Mouse (Mus musculus) myocyte (in vitro differentiated cells): Measurements from ENCODE around the gene Ccdc40.

Experiments used
- CEBPB ChIP-seq: IDR thresholded peaks from 2 replicates; pipeline ENCODE4 v1.6.1; 2011; ENCODE audit warnings: mild to moderate bottlenecking, moderate library complexity; ENCODE audit not compliant: poor library complexity, insufficient read depth, severe bottlenecking
- E2F4 ChIP-seq: IDR thresholded peaks from one replicate; pipeline ENCODE4 v1.6.1; 2011; ENCODE audit warnings: mild to moderate bottlenecking, control low read depth, moderate library complexity; ENCODE audit not compliant: insufficient read depth
- MAX ChIP-seq: IDR thresholded peaks from one replicate; pipeline ENCODE4 v1.6.1; 2011; ENCODE audit warnings: low read depth, mild to moderate bottlenecking, control low read depth
- MYOD1 ChIP-seq, 3 experiments: IDR thresholded peaks; one replicate each; pipeline ENCODE4 v1.6.1; 2011; ENCODE audit warnings: control low read depth in 2 of 3, low read depth in 2 of 3, mild to moderate bottlenecking in 2 of 3, moderate library complexity in 1 of 3; ENCODE audit not compliant: insufficient read length in 2 of 3, control insufficient read depth in 1 of 3
- MYOG ChIP-seq, 3 experiments: IDR thresholded peaks; one replicate each; pipeline ENCODE4 v1.6.1; 2011; ENCODE audit warnings: control low read depth in 2 of 3, low read depth in 2 of 3, mild to moderate bottlenecking in 2 of 3; ENCODE audit not compliant: insufficient read length in 2 of 3, control insufficient read depth in 1 of 3, insufficient read depth in 1 of 3
- POLR2A ChIP-seq: IDR thresholded peaks from one replicate; pipeline ENCODE4 v1.6.1; 2011; ENCODE audit warnings: low read depth, mild to moderate bottlenecking, control low read depth, moderate library complexity; ENCODE audit not compliant: insufficient read length
- POLR2AphosphoS2 ChIP-seq: IDR thresholded peaks from one replicate; pipeline ENCODE4 v1.6.1; 2011; ENCODE audit warnings: low read depth, control low read depth; ENCODE audit not compliant: insufficient read length
- SRF ChIP-seq: IDR thresholded peaks from one replicate; pipeline ENCODE4 v1.6.1; 2011; ENCODE audit warnings: low read depth; ENCODE audit not compliant: control insufficient read depth, insufficient read length
- TCF12 ChIP-seq: IDR thresholded peaks from one replicate; pipeline ENCODE4 v1.6.1; 2011; ENCODE audit warnings: mild to moderate bottlenecking, control low read depth; ENCODE audit not compliant: poor library complexity, insufficient read depth, severe bottlenecking
- TCF3 ChIP-seq: IDR thresholded peaks from one replicate; pipeline ENCODE4 v1.6.1; 2011; ENCODE audit warnings: low read depth, control low read depth; ENCODE audit not compliant: insufficient read length
- USF1 ChIP-seq: IDR thresholded peaks from one replicate; pipeline ENCODE4 v1.6.1; 2011; ENCODE audit warnings: low read depth, mild to moderate bottlenecking, control low read depth, moderate library complexity

DNA sequence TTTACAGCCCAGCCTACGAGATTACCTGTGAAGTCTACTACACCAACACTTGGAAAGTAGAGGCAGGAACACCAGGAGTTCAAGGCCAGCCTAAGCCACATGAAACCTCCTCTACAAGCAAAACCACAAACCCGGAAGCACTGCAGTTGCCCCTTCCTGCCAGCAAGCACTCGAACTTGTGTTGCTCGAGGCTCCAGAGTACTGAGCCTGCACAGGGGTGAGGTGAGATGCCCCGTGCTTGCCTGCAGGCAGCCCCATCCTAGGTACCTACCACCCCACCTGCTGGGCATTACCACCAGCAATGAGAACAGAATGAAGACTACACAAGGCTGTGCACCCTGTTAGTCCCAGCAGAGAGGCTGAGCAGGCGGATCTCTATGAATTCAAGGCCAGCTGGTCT is 69.6 kb downstream of the Ccdc40 start:
- TF ChIP-seq E2F4 (no peak), SRF (no peak), POLR2A (no peak), MAX (no peak), USF1 (no peak), CEBPB (no peak), MYOG (IDR thresholded peaks at IDR 0.05; ENCODE audit: control insufficient read depth in 1 of 3, insufficient read depth in 1 of 3, insufficient read length in 2 of 3, low read depth in 2 of 3) (no peak), TCF12 (no peak), POLR2AphosphoS2 (no peak), MYOD1 (IDR thresholded peaks at IDR 0.05; ENCODE audit: control insufficient read depth in 1 of 3, insufficient read length in 2 of 3, low read depth in 2 of 3) (no peak), TCF3 (no peak)
